Mouse (Mus musculus) layer of hippocampus, postnatal 10 days (tissue): ENCODE results near the gene Ace. TPM values are rescaled to one million over a fixed set of nuclear protein-coding genes. Genes with fewer than 3 reads are reported as not detected.

Experiments
- DNase-seq, 2 experiments: peaks; one replicate each; pipeline ENCODE4 v3.0.0; 2021; ENCODE audit warnings: low spot score in 2 of 2
- total RNA-seq, 2 experiments: library from RNA; stranded (reverse); gene quantifications; 2 replicates each; pipeline ENCODE4 v1.2.3; 2021

Ace gene
- total RNA-seq, 2 experiments from 2014 or later, result 11.1 to 12.6 TPM

- no peak for DNase-seq
These were observed 22.7 kb upstream of the Ace start for GRCm38 (mm10) chr11:105944770-105945672.

- no peak for DNase-seq
These were observed 21.0 kb upstream of the Ace start for GRCm38 (mm10) chr11:105946694-105947154.

GRCm38 (mm10) chr11:105948255-105948654, 19.5 kb upstream of the Ace start:
- no peak for DNase-seq

GRCm38 (mm10) chr11:105950519-105950918, 17.2 kb upstream of the Ace start:
- DNase-seq, result no peak

- DNase-seq, result no peak
These were observed 16.1 kb upstream of the Ace start for GRCm38 (mm10) chr11:105951601-105952044.

GRCm38 (mm10) chr11:105952111-105952510, 15.6 kb upstream of the Ace start:
- DNase-seq, result no peak

- DNase-seq, result no peak
These were observed 14.8 kb upstream of the Ace start, which contains the start of gene Cyb561 for GRCm38 (mm10) chr11:105952911-105953386. Gene Cyb561, minus strand, starts transcription at chr11:105953336.

- DNase-seq, result no peak
These were observed 14.3 kb upstream of the Ace start for GRCm38 (mm10) chr11:105953402-105953801.

- no peak for DNase-seq
These were observed 11.8 kb upstream of the Ace start for GRCm38 (mm10) chr11:105955815-105956430.

GRCm38 (mm10) chr11:105957501-105957900, 10.2 kb upstream of the Ace start:
- no peak for DNase-seq

GRCm38 (mm10) chr11:105958566-105958965, 9.2 kb upstream of the Ace start:
- DNase-seq, result no peak

GRCm38 (mm10) chr11:105959355-105959754, 8.4 kb upstream of the Ace start:
- peak; percentile 50 for DNase-seq

- DNase-seq, result no peak
These were observed 3.1 kb upstream of the Ace start for GRCm38 (mm10) chr11:105964691-105965090.

GRCm38 (mm10) chr11:105966288-105966687, 1.5 kb upstream of the Ace start:
- no peak for DNase-seq

GRCm38 (mm10) chr11:105968948-105969347, 1.2 kb downstream of the Ace start:
- no peak for DNase-seq

GRCm38 (mm10) chr11:105969516-105969915, 1.8 kb downstream of the Ace start:
- peak in 1 of 2 experiments; percentile 39 for DNase-seq

GRCm38 (mm10) chr11:105974593-105974992, 6.8 kb downstream of the Ace start:
- no peak for DNase-seq

GRCm38 (mm10) chr11:105975050-105975449, 7.3 kb downstream of the Ace start:
- DNase-seq, result no peak

GRCm38 (mm10) chr11:105975636-105976035, 7.9 kb downstream of the Ace start:
- DNase-seq, result no peak

GRCm38 (mm10) chr11:105978232-105978631, 10.5 kb downstream of the Ace start:
- no peak for DNase-seq

- no peak for DNase-seq
These were observed 10.9 kb downstream of the Ace start for GRCm38 (mm10) chr11:105978634-105979033.

- no peak for DNase-seq
These were observed 16.7 kb downstream of the Ace start for GRCm38 (mm10) chr11:105984452-105984851.
